Mouse (Mus musculus) inflammation-experienced regulatory T-cells, adult 6 months (primary cell): ENCODE data around the gene Tead2. TPM values are rescaled to one million over a fixed set of nuclear protein-coding genes. Genes with fewer than 3 reads are reported as not detected.
"Not testable (repeated sequence)": the region's sequence is repeated elsewhere in the genome, so short reads cannot be mapped to it uniquely, and the experiment has no call there.

Source experiments
- ATAC-seq: one replicate; pipeline ENCODE4 v1.8.0; 2017
- polyA plus RNA-seq, 3 experiments: library from polyadenylated mRNA; unstranded; fragments of 100-300 nt; shearing (Covaris generic); gene quantifications; one replicate each; pipeline ENCODE4 v1.2.1; 2017

The Tead2 gene
- polyA plus RNA-seq, 3 experiments from 2014 or later = 2.0 to 4.2 (median 3.2) TPM

DNA sequence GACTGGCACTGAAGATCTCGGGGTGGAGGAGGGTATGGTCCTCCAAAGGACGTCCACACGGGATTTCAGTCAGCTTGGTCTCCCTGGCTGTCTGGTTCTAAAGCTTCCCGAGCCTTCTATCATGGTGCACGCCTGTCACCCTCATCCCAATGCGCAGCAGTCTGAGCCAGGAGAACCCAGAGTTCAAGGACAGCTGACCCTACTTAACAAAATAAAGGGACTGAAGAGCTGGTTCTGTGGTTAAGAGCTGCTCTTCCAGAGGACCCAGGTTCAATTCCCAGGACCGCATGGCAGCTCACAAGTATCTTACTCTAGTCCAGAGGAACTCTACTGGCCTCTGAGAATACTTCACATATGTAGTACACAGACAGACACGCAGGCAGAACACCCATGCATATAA lies 13.5 kb downstream of the Tead2 start:
- ATAC-seq = no peak

DNA sequence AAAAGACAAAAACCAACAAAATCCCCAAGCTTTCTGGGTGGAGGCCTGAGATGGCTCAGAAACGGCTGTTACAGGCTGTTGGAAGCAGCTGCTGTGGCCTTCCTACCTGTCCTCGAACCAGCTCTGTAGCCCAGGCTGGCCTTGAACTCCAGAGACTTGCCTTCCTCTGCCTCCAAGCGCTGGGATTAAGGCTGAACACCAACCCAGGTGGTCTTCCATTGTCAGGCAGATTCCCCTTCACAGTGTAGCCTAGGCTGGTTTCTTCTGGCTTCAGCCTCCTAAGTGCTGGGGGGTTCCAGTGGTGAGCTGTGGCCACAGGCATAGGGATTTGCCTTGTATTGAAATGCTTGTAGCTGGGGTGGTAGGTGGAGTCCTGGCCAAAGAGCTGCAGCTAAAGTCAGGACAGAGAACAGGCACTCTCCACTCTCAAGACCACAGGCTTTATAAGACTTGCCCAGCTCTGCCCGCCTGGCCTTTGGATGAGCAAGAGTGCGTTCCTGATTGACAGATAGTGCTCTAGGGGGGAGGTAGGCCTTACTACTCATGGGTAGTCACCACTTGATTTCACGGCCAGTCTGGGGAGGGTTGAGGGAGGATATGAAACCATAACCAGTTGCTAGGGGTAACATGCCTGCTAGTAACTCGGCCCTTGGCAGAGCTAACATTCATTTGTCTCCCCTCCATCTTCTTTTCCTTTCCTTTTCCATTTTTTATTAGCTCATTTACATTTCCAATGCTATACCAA lies 14.1 kb downstream of the Tead2 start:
- no peak for ATAC-seq

DNA sequence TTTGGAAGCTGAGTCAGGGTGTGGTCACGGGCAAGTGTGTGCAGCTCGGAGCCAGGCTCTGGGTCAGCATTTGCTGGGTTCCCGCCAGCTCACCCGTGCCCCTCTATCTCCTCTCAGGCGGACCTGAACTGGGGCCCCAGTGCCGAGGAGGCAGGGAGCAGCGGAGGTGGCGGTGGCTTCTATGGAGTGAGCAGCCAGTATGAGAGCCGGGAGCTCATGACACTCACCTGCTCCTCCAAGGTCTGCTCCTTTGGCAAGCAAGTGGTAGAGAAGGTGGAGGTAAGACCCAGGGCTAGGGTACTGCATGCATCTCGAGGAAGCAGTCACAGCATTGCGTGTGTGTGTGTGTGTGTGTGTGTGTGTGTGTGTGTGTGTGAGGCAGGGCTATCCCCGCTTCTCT lies 15.6 kb downstream of the Tead2 start:
- no peak for ATAC-seq

DNA sequence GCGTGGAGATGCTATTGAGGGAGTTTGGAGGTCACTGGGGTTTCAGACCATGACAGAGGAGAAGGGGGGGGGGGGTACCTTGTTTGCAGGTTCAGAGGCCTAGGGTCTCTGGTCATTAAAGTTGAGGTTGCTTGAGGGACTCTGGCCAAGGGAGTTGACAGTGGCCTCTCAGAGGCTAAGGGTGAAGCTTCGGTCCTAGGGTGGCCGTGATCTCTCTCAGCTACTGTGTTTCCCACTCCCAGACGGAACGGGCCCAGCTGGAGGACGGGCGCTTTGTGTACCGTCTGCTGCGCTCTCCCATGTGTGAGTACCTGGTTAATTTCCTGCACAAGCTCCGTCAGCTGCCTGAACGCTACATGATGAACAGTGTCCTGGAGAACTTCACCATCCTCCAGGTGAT lies 16.4 kb downstream of the Tead2 start:
- no peak for ATAC-seq

DNA sequence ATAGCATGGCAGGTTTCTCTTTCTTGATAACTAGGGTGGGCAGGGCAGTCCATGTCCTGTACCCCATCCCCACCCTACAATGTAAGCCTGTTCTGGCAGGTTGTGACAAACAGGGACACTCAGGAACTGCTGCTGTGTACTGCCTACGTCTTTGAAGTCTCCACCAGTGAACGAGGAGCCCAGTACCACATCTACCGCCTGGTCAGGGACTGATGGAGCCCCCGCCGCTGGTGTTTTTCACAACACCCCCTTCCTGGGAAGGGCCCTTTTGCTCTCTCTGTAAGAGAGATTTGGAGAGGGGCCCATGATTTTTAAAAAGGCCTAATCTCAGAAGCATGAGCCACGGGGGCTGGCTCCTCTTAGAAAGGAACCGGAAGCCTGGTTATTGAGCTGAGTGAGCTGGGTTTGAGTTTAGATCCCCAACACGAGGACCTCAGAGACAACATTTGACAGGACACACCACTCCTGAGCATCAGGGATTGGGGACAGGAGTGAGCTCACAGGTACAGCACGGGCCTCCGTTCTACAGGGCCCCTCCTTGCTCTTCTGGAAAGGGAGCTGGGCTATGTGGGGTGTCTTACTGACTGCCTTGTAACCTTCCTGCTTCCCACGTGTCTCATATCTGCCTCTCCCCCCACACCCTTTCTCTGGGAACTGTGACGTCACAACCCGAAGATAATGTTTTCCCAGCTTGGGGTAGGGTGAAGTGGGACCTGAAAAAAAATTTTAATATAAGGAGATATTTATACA lies 17.3 kb downstream of the Tead2 start:
- no peak for ATAC-seq

DNA sequence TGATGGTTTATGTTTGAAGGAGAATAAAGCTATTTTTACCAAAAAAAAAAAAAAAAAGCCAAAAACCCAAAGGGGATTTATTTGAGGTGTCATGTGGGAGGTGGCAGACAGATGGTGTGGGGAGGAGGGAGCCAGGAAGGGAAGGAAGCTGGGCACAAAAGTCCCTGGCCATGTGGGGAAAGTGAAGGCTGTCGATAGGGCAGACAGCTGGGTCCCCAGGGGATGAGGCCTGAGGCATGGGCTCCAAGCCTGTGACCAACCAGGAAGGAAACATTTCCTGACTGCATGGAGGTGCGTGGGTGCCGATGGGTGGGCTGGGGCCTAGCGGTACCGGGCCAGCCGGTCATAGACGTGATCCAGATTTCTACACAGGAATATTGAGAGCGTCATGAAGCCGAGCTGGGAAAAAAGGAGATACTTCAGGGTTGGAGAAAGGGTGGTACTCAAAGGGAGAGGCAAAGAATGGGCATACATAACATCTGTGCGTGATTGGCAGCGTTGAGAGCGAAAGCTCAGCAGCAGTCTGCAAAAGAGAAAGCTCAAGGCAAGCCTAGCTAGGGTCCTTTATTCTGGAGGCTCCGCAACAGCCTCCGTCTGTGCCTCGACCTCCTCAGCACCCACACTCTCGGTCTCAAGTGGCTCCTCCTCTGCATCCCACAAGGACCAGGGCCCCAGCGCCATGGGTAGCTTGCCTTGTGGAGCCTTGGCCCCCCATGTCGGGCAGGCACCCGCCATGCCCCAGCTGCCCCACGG lies 18.2 kb downstream of the Tead2 start:
- ATAC-seq = no peak

DNA sequence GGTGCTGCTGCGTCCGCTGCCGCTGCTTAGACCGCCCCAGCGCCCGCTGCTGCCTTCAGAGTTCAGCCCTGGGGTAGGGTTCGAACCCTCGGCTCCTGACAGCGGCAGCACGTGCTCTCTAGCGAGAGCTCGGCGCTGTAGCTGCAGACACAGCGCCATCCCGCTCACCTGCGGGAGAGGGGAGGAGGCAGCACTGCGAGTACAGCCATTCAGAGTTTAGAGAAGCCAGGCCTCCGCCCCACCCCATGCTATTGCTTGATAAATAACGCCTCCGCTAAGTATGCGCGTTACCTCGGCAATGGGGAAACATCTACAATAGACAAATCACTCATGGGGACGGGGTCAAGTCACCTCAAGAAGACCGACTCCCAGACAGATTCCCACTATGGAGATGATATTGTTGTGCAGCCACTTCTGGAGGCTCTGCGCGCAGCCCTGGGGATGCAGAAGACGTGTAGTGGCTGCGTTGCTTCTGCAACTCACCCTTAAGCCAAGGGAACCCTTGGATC lies 18.8 kb downstream of the Tead2 start:
- no peak for ATAC-seq

DNA sequence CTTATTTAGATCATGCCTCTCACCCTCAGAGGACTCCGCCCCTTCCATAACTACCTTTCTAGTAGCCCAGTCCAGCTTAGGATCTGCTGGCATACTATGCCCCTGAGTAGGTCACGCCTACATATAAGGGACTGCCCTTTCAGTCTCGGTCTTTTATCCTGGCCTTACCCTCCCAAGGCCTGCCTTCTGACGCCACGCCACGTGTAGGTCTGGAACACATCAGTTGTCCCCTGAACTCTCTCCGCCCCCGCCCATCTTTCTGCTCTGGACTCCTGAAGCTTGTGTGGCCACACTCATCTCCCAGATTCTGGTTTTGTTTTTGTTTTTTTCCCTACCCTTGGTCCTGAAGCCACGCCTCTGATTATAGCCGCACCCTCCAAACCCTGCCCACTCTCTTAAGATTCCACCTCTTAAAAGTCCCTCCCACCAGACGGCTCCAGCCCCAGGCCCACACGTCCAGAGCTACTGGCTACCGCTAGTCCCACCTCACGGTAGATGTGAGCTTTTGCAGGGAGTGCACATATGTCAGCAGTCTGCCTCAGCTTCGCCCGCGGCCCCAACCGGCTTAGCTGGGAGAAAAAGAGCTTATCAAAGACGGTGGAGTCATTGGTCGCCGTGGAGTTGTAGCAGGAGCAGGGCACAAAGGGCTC lies 19.5 kb downstream of the Tead2 start:
- no peak for ATAC-seq

DNA sequence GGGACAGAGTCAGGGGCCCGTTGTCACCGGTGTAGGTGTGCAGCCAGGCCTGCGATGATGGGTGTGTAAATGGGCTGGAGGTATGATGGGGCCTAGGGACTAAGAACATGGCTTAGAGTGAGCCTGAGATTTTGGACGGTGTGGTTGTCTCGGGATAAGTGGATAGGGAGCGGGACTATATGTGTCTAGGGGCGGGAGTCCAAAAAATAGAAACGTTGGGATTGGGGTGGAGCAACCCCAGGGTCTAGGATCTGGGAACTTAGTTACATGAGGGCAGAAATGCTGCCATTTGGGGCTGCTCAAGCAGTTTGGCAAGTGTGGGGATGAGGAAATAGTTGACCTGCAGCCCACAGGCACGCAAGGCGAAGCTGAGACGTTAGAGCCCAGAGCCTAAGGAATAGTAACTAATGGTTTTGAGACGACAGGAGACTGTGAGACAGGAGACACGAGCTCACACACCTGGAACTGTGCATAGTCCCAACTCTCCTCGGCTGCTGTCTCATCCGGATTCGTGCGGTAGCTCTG lies 20.2 kb downstream of the Tead2 start:
- ATAC-seq = no peak

DNA sequence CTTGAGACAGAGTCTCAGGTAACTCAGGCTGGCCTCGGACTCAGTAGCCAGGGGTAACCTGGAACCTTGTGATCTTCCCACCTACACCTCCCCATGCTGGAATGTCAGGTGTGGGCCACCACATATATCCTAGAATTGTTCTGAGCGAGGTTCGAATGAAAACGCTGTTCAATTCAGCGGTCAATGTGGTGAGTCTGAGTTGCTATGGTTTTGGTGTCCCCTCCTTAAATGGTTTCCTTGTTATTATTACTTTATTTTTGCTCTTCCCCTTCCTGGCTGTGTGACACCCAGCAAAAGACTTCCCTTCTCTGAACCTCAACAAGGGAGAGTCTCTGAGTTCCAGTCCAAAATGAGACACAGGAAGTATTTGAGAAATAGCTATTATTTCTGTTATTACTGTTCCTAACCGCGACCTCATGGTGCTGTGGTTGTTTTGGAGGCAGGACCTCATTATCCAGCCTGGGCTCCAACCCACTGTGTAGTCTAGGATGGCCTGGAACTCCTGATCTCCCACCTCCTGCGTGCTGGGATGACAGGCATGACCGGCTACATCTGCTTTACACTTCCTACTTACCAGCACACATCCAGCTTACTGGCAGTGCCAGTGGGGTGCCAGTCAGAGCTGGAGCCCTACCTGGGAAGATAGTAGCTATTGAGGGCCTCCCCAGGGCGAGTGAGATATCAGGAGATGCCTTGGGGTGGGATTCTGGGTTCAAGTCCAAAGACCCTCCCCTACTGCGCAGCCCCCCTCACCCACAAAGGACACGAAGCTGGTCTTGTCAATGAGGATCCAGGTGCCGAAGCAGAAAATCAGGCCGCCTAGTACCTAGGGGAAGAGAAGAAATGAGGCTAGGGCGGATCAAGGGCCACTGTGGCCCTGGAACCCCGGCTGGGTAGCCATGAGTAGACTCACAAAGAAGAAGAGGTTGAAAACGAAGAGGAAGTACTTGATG lies 22.5 kb downstream of the Tead2 start:
- ATAC-seq = peak; percentile 2

DNA sequence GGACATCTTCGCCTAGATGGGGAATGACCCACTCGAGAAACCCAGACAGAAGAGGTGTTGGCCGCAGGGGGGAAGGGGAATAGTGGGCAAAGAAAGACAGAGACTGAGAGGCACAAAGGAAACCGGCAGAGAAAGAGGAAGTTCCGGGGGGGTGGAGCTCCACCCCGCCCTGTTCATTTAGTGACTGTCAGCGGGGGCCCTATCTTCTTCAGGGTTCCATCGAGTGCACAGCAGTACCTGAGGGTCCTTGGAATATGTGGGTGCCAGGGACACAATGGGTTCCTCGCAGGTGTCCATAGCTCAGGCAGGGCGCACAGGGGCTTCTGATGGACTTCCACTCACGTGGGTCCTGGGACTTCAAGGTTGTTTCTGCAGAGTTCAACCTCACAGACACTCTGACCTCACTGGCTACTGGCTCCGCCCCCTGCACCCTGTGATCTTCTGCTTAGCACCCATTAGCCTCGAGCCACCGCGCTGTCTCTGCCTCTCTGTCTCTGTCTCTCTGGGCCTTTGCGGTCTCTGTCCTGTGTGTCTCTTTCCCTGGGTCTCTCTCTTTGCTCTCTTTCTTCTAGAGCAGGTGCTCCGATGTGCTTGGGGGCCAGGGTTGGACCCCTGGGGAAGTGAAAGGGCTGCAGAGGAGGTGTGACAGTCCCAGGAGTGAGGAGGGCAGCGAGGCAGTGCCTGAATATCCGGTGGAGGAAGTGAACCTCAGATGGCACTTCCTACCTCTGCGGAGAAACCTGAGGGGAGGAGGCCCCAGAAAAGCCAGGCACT lies 23.4 kb downstream of the Tead2 start, which contains the start of gene Cd37:
Gene Cd37 (minus strand): TSS at position 393 of the 774 bp plus-strand sequence.
- peak; percentile 94 for ATAC-seq

DNA sequence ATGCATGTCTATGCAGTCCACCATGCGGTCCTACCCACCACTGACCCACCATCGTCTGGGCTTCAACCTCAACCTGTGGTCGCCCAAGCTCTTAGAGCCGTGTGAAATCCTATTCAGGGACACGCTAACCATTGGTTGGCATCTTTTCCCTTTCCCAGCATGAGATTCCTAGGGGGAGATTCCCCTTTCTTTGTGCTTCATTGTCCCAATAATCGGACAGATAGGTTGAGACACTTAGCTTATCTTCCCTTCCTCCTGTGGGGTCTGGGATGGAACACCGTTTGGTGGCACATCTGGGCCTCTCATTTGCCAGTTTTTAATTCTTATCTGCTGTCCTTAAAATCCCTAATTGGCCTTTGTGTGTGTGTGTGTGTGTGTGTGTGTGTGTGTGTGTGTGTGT lies 24.6 kb downstream of the Tead2 start:
- ATAC-seq = no peak

DNA sequence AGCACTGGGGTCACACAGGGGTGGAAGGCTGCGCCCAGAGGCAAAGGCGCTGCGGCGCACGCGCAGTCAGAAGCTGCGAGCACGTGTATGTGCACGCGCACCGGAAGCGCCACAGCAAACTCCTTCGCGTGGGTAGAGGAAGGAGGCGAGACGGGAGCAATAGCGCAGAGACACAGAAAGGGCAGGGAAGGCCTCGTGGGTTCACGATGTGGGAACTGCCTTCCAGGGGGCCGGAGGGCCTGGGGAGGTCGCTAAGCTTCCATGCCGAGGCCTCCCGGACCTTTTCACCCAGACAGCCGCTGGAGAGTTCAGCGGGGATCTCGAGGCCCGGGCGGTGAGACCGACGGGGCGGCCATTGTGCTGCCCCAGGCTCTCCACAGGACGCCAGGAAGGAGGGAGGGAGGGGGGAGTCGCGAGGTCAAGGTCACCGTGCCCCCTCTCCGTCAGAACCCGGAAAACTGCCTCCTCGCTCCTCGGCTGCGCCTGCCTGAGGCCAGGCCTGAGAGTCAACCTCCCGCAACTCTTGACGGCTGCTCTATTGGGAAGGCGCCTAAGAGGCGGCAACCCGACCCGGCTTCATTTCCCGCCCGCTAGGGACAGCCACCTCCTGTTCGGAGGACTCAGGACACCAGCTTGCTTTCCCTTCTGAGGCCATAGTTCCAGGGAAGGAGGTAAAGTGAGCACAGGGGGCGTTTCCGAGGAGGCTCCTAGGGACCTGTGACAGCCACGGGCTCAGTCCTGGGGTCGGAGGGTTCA lies 25.3 kb downstream of the Tead2 start, which contains the start of gene Slc6a16:
Gene Slc6a16 (plus strand): TSS at position 453 of the 756 bp plus-strand sequence.
- no peak for ATAC-seq

DNA sequence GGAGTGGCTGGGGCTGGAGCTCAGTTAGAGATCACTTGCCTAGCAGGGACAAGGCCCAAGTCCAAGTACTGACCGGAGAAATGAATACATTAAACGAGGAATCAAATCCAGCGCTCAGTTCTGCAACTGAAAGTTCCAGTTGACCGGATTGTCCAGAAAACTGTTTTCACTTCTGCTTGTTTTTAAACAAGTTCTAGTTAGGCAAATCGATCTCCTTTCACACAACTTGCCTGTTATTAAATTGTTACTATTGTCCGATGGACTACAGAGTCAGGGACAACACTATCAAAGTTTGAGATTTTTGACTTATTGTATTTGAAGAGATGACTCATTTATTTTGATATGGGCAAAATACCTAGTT lies 25.8 kb downstream of the Tead2 start:
- ATAC-seq = no peak

DNA sequence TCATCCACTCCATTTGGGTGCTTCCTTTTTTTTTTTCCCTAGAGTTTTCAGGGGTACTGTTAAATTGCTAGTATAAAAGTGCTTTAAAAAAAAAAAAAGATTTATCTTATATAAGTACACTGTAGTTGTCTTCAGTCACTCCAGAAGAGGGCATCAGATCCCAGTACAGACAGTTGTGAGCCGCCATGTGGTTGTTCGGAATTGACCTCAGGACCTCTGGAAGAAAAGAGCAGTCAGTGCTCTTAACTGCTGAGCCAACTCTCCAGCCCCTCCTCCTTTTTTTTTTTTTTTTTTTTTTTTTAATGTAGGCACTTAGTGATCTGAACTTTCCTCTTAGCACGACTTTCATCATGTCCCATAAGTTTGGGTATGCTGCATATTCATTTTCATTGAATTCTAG lies 32.1 kb downstream of the Tead2 start:
- no peak for ATAC-seq

DNA sequence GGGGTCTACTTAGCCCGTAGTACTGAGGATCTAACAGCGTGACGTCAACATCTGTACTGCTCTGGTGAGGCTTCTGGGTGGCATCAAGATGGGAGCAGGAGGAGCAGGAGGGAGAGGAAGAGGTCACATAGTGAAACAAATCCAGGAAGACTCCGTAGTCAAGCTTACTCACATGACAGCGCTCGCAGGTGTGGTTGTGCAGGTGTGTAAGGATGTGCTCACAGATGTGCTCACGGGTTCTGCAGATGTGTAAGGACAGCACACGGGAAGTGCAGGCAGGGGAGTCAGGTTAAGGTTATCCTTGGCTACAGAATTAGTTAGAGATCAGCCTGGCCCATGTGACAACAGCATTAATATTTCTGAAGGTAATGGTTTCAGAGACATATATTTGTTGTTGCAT lies 38.3 kb downstream of the Tead2 start:
- ATAC-seq = no peak

DNA sequence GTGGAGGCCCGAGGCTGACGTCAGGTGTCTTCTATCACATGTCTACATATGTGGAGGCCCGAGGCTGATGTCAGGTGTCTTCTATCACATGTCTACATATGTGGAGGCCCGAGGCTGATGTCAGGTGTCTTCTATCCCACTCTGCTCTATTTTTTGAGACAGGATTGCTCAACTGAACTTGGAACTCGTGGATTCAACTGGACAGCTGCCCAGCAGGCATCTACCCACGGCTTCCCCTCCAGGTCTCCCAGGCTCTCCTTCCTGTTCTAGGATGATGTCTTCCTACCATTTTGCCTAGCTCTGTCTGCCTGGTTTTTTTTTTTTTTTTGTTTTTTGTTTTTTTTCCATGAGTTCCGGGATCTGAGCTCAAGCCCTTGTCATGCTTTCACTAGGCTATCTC lies 40.3 kb downstream of the Tead2 start:
- ATAC-seq = not testable (repeated sequence)

DNA sequence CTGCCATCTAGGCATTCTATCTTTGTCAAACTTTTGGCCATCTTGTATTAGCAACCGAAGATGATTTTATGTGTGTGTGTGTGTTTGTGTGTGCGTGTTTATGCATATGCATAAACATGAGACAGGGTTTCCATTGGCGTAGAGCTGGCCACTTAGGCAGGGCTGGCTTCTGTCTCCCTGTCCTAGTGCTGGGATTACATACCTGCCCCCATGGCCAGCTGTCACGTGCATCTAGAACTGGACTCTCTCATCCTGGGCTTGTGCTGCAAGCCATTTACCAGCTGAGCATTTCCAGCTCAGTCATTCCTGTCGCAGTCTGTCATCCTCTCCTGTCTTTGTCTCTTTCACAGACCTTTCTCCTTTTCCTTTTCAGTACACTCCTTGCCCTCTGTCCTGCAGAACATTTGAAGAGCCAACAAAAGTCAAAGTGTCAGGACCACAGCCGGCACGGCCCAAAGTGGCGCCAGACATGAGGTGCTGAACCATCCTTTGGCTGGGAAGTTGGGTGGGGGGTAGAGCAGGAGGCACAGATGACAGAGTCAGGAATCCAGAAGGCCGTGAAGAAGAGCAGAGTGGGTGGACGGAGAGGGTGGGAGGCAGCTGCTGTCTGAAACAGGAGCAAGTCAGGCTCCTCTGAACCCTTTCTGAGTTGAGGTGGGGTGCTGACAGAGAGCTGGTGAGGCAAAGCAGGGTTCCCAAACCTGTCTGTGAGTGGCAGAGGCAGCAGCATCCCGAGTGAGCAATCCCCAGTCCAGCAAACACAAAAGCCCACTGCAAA lies 41.7 kb downstream of the Tead2 start:
- no peak for ATAC-seq

DNA sequence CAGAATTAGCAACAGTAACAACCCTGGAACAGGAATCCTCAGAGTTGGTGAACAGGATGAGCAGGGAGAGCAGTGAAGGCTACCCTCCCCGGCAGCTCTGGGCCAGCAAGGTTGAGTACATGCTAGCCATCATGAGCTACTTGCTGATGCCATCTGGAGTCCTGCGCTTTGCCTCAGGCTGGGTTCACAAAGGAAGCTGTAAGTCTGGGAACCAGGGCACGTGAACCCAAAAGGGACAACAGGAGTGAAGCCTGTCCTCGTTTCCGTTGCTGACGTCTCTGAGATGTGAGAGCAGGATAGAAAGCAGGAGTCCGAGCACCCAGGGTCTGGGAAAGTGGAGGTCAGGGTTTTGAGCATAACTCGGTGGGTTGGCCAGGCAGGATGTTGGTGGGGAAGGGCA lies 43.7 kb downstream of the Tead2 start:
- no peak for ATAC-seq
